Mouse (Mus musculus) erythroblast, embryonic 14.5 days (primary cell): ENCODE results near the gene Dgke.

Experiments used
- GATA1 ChIP-seq: IDR thresholded peaks from 2 replicates; pipeline ENCODE4 v1.6.1; 2012; ENCODE audit warnings: low read length, inconsistent platforms, mixed read lengths
- TAL1 ChIP-seq: IDR thresholded peaks from 3 replicates; pipeline ENCODE4 v1.6.1; 2012; ENCODE audit warnings: low read length, inconsistent platforms, mixed read lengths

DNA sequence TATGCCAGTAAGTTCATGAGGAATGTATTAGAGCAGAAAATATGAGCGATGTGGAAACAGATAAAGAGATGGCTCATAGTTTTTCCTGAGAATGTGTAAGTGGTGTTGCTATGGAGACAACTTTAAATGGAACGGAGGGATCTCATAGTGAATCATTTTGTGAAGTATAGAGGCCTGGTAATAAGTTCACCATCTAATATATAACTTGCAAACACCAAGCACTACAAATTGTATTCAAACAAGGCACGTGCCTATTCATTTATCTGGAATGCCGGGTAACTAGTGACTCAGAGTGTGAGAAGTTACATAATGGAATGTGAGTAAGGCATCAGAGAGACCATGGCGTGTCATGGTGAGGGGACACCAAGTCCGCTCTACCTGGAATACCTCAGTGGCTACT is 28.2 kb downstream of the Dgke start:
- no peak for TF ChIP-seq TAL1
- TF ChIP-seq GATA1, result no peak
